ENCODE assay signal across 13 mouse cellular contexts in genomic region chr11:48427423-48427822, GRCm38 (mm10).
"Had no signal": no experiment of that assay in that cellular context is flagged by ENCODE, and none has a peak within 500 bp of the region (broad histone marks: within the 10 kb centered on the region; RNA-seq: fewer than 3 reads in every experiment).

No protein-coding gene starts in this region.

- H3K4me3 ChIP-seq: kidney, embryonic 15.5 days; layer of hippocampus, adult 2 months; midbrain, embryonic 15.5 days; neural tube, embryonic 12.5 days had no signal

- ATAC-seq: inflammation-experienced regulatory T-cells, adult 6 months; intestine, postnatal 0 days; midbrain, embryonic 15.5 days had no signal

- H3K9me3 ChIP-seq: kidney, embryonic 15.5 days; midbrain, embryonic 15.5 days; neural tube, embryonic 12.5 days had no signal

- H3K4me1 ChIP-seq: midbrain, embryonic 15.5 days; neural tube, embryonic 12.5 days had no signal

- H3K4me2 ChIP-seq: kidney, embryonic 15.5 days; midbrain, embryonic 11.5 days; midbrain, embryonic 15.5 days; neural tube, embryonic 12.5 days had no signal

- H3K27me3 ChIP-seq: kidney, embryonic 15.5 days; midbrain, embryonic 15.5 days; neural tube, embryonic 12.5 days had no signal

- DNase-seq: kidney, postnatal 4 days; left cerebral cortex, postnatal 4 days; lung, adult 2 months; thymus, postnatal 4 days had no signal

- H3K36me3 ChIP-seq: kidney, embryonic 15.5 days; midbrain, embryonic 15.5 days; neural tube, embryonic 12.5 days had no signal

- H3K9ac ChIP-seq: kidney, embryonic 15.5 days; liver, embryonic 14.5 days; midbrain, embryonic 15.5 days; neural tube, embryonic 12.5 days had no signal

- H3K27ac ChIP-seq: kidney, embryonic 15.5 days; layer of hippocampus, adult 2 months; liver, embryonic 14.5 days; midbrain, embryonic 15.5 days; neural tube, embryonic 12.5 days; stomach, postnatal 0 days had no signal
